Mouse (Mus musculus): ENCODE measurements around the gene Nolc1. TPM values are rescaled to one million over a fixed set of nuclear protein-coding genes. Genes with fewer than 3 reads are reported as not detected.
"Not testable (repeated sequence)": the region's sequence is repeated elsewhere in the genome, so short reads cannot be mapped to it uniquely, and the experiment has no call there.

The Nolc1 gene
- polyA plus RNA-seq, 1 experiment from 2014 or later = 56.3 TPM

GRCm38 (mm10) chr19:46129737-46130136 lies 54.1 kb downstream of the Nolc1 start:
- H3K4me2 ChIP-seq (ENCODE audit: low read length); H3K4me1 ChIP-seq (ENCODE audit: control insufficient read depth, insufficient read depth, low read depth, low read length); H3K9me3 ChIP-seq (ENCODE audit: control insufficient read depth, low read length); H3K36me3 ChIP-seq (ENCODE audit: control insufficient read depth, insufficient read depth, low read length); H3K27ac ChIP-seq (ENCODE audit: low read depth, low read length); H3K9ac ChIP-seq (ENCODE audit: low read depth, low read length); H3K4me3 ChIP-seq (ENCODE audit: low read length); ATAC-seq: not testable (repeated sequence)
- WGBS = 76% methylated on average over 6 of the region's 6 CpGs
- peaks cover 34% of the 10 kb centered on the region for H3K27me3 ChIP-seq (replicated peaks; ENCODE audit: control insufficient read depth, insufficient read depth, low read length)

GRCm38 (mm10) chr19:46131283-46131682 lies 55.6 kb downstream of the Nolc1 start:
- Histone ChIP-seq H3K27me3 (replicated peaks; ENCODE audit: control insufficient read depth, insufficient read depth, low read length) (peaks cover 36% of the 10 kb centered on the region), H3K4me2 (ENCODE audit: low read length) (peak overlapping the region; percentile 50), H3K4me1 (ENCODE audit: control insufficient read depth, insufficient read depth, low read depth, low read length) (peaks cover 16% of the 10 kb centered on the region), H3K9ac (ENCODE audit: low read depth, low read length) (no peak overlapping the region), H3K4me3 (ENCODE audit: low read length) (no peak overlapping the region; the same call in 1 of the 2 replicates), H3K36me3 (ENCODE audit: control insufficient read depth, insufficient read depth, low read length) (no peaks in the 10 kb centered on the region), H3K9me3 (ENCODE audit: control insufficient read depth, low read length) (no peaks in the 10 kb centered on the region), H3K27ac (ENCODE audit: low read depth, low read length) (no peak overlapping the region)
- 8% methylated on average over 8 of the region's 8 CpGs for WGBS
- no peak for ATAC-seq

GRCm38 (mm10) chr19:46131694-46132525 lies 56.2 kb downstream of the Nolc1 start, which contains the start of gene Elovl3:
Elovl3 (plus strand) TSS chr19:46131897.
- Histone ChIP-seq H3K4me2 (ENCODE audit: low read length) (peak within 1 kb of the TSS; percentile 50), H3K27ac (ENCODE audit: low read depth, low read length) (no peak within 1 kb of the TSS), H3K9me3 (ENCODE audit: control insufficient read depth, low read length) (no peaks in the 10 kb centered on the region), H3K4me1 (ENCODE audit: control insufficient read depth, insufficient read depth, low read depth, low read length) (peaks cover 21% of the 10 kb centered on the region), H3K9ac (ENCODE audit: low read depth, low read length) (0 out of 2 replicates have a peak within 1 kb of the TSS, but pooled peaks have one; percentile 13), H3K36me3 (ENCODE audit: control insufficient read depth, insufficient read depth, low read length) (no peaks in the 10 kb centered on the region), H3K27me3 (replicated peaks; ENCODE audit: control insufficient read depth, insufficient read depth, low read length) (peaks cover 41% of the 10 kb centered on the region), H3K4me3 (ENCODE audit: low read length) (peak within 1 kb of the TSS; percentile 23)
- no peak for ATAC-seq
- 2% methylated on average over 31 of the region's 31 CpGs for WGBS

GRCm38 (mm10) chr19:46132577-46132976 lies 56.9 kb downstream of the Nolc1 start:
- no peaks in the 10 kb centered on the region for H3K36me3 ChIP-seq (ENCODE audit: control insufficient read depth, insufficient read depth, low read length)
- H3K4me1 ChIP-seq (ENCODE audit: control insufficient read depth, insufficient read depth, low read depth, low read length) = peaks cover 23% of the 10 kb centered on the region
- H3K27me3 ChIP-seq (replicated peaks; ENCODE audit: control insufficient read depth, insufficient read depth, low read length) = peaks cover 47% of the 10 kb centered on the region
- 56% methylated on average over 6 of the region's 6 CpGs for WGBS
- no peak overlapping the region for H3K9ac ChIP-seq (ENCODE audit: low read depth, low read length)
- ATAC-seq = no peak
- no peak overlapping the region for H3K27ac ChIP-seq (ENCODE audit: low read depth, low read length)
- H3K9me3 ChIP-seq (ENCODE audit: control insufficient read depth, low read length) = no peaks in the 10 kb centered on the region
- H3K4me2 ChIP-seq (ENCODE audit: low read length) = no peak overlapping the region
- no peak overlapping the region for H3K4me3 ChIP-seq (ENCODE audit: low read length)

Other genes starting within 250 kb of the Nolc1 start
- 21.4 and 22.6 TPM in 2 replicates for gene Armh3, start 77.4 kb upstream of the Nolc1 start, polyA plus RNA-seq (2015; fragmentation: Nextera tagmentation; extraction: Ambion mirVana)
- gene Hps6, start 72.4 kb upstream of the Nolc1 start, polyA plus RNA-seq (2015; fragmentation: Nextera tagmentation; extraction: Ambion mirVana) = 6.1 and 7.2 TPM in 2 replicates
- 15.4 and 22.5 TPM in 2 replicates for gene Pprc1, start 31.0 kb upstream of the Nolc1 start, polyA plus RNA-seq (2015; fragmentation: Nextera tagmentation; extraction: Ambion mirVana)
- gene Ldb1, start 30.6 kb upstream of the Nolc1 start, polyA plus RNA-seq (2015; fragmentation: Nextera tagmentation; extraction: Ambion mirVana) = 50.6 and 88.5 TPM in 2 replicates
- gene Elovl3, start 56.0 kb downstream of the Nolc1 start, polyA plus RNA-seq (2015; fragmentation: Nextera tagmentation; extraction: Ambion mirVana) = not detected in 2 replicates
- 0.20 and 0.81 TPM in 2 replicates for gene Pitx3, start 72.5 kb downstream of the Nolc1 start, polyA plus RNA-seq (2015; fragmentation: Nextera tagmentation; extraction: Ambion mirVana)
- 60.3 and 71.0 TPM in 2 replicates for gene Gbf1, start 76.6 kb downstream of the Nolc1 start, polyA plus RNA-seq (2015; fragmentation: Nextera tagmentation; extraction: Ambion mirVana)
- gene Nfkb2, start 228.5 kb downstream of the Nolc1 start, polyA plus RNA-seq (2015; fragmentation: Nextera tagmentation; extraction: Ambion mirVana) = 2.4 and 3.3 TPM in 2 replicates